Comparison of ENCODE assay signal across 9 mouse cellular contexts in genomic region chr4:34991891-34992865, GRCm38 (mm10).
DNase-seq lines count a peak whose midpoint lies in the region; ATAC-seq and TF ChIP-seq lines count a peak whose summit lies in the region.
"Had no signal": no experiment of that assay in that cellular context is flagged by ENCODE, and none has a peak within 500 bp of the region (broad histone marks: within the 10 kb centered on the region; RNA-seq: fewer than 3 reads in every experiment).

No protein-coding gene starts in this region.

- no peaks in the 10 kb centered on the region for H3K36me3 ChIP-seq in heart, embryonic 14.5 days (ENCODE audit: control insufficient read depth, insufficient read depth, low read length)
- no peaks in the 10 kb centered on the region for H3K36me3 ChIP-seq in heart, adult 2 months (ENCODE audit: control insufficient read depth, insufficient read depth, low read length)
- H3K36me3 ChIP-seq in embryonic facial prominence, embryonic 10.5 days (replicated peaks): no peaks in the 10 kb centered on the region
- no peaks in the 10 kb centered on the region for H3K36me3 ChIP-seq in hindbrain, embryonic 12.5 days
- no peaks in the 10 kb centered on the region for H3K36me3 ChIP-seq in neural tube, embryonic 12.5 days

- no peak overlapping the region for H3K9ac ChIP-seq in heart, embryonic 14.5 days (ENCODE audit: low read length)
- no peak overlapping the region for H3K9ac ChIP-seq in heart, adult 2 months (ENCODE audit: low read depth, low read length)
- H3K9ac ChIP-seq in hindbrain, embryonic 12.5 days: peak overlapping the region; percentile 32; the same call in 1 of the 2 replicates
- H3K9ac ChIP-seq in neural tube, embryonic 12.5 days: no peak overlapping the region

- 57% methylated on average over 22 of the region's 22 CpGs for WGBS in heart, embryonic 14.5 days
- WGBS in heart, adult 2 months: 78% methylated on average over 22 of the region's 22 CpGs
- WGBS in embryonic facial prominence, embryonic 10.5 days: 55% methylated on average over 22 of the region's 22 CpGs
- WGBS in hindbrain, embryonic 12.5 days: 42% methylated on average over 22 of the region's 22 CpGs
- 54% methylated on average over 22 of the region's 22 CpGs for WGBS in neural tube, embryonic 12.5 days

- no peak overlapping the region for H3K4me2 ChIP-seq in heart, embryonic 14.5 days (ENCODE audit: low read length)
- H3K4me2 ChIP-seq in hindbrain, embryonic 12.5 days (replicated peaks): peak overlapping the region; percentile 8; the same call in 1 of the 2 replicates
- no peak overlapping the region for H3K4me2 ChIP-seq in neural tube, embryonic 12.5 days (replicated peaks)

- H3K27me3 ChIP-seq in heart, embryonic 14.5 days (ENCODE audit: control insufficient read depth, insufficient read depth, low read length): 0 out of 2 replicates have a peak, but pooled peaks cover 3% of the 10 kb centered on the region
- no peaks in the 10 kb centered on the region for H3K27me3 ChIP-seq in heart, adult 2 months (ENCODE audit: control insufficient read depth, insufficient read depth, low read length)
- H3K27me3 ChIP-seq in embryonic facial prominence, embryonic 10.5 days (replicated peaks; ENCODE audit: low read depth, poor library complexity, severe bottlenecking): 0 out of 2 replicates have a peak, but pooled peaks cover 12% of the 10 kb centered on the region
- H3K27me3 ChIP-seq in hindbrain, embryonic 12.5 days: no peaks in the 10 kb centered on the region
- H3K27me3 ChIP-seq in neural tube, embryonic 12.5 days (replicated peaks): no peaks in the 10 kb centered on the region

- H3K9me3 ChIP-seq in heart, embryonic 14.5 days (ENCODE audit: control insufficient read depth, low read length): no peaks in the 10 kb centered on the region
- H3K9me3 ChIP-seq in embryonic facial prominence, embryonic 10.5 days: no peaks in the 10 kb centered on the region
- H3K9me3 ChIP-seq in hindbrain, embryonic 12.5 days (replicated peaks): no peaks in the 10 kb centered on the region
- no peaks in the 10 kb centered on the region for H3K9me3 ChIP-seq in neural tube, embryonic 12.5 days

- no peaks in the 10 kb centered on the region for H3K79me2 ChIP-seq in heart, adult 2 months (replicated peaks; ENCODE audit: control insufficient read depth, insufficient read depth, low read length)

- TF ChIP-seq EP300 in heart, adult 2 months (IDR thresholded peaks at IDR 0.05; ENCODE audit: insufficient read depth, low read depth, low read length): no peak

- no peak overlapping the region for H3K4me3 ChIP-seq in heart, embryonic 14.5 days (ENCODE audit: control insufficient read depth in 1 of 2, insufficient read depth in 1 of 2, low read depth in 1 of 2, low read length in 2 of 2)
- H3K4me3 ChIP-seq in heart, adult 2 months: no peak overlapping the region
- no peak overlapping the region for H3K4me3 ChIP-seq in embryonic facial prominence, embryonic 10.5 days
- no peak overlapping the region for H3K4me3 ChIP-seq in hindbrain, embryonic 12.5 days
- H3K4me3 ChIP-seq in neural tube, embryonic 12.5 days: no peak overlapping the region

- no peak for TF ChIP-seq POLR2A in heart, adult 2 months (IDR thresholded peaks at IDR 0.05; ENCODE audit: insufficient read depth, low read depth, low read length)

- no peak overlapping the region for H3K27ac ChIP-seq in heart, embryonic 14.5 days (replicated peaks in 1 of 2; ENCODE audit: control insufficient read depth in 1 of 2, insufficient read depth in 1 of 2, low read depth in 2 of 2, low read length in 2 of 2)
- H3K27ac ChIP-seq in heart, adult 2 months: no peak overlapping the region
- H3K27ac ChIP-seq in embryonic facial prominence, embryonic 10.5 days (replicated peaks): peak overlapping the region; percentile 83
- peak overlapping the region; percentile 80 for H3K27ac ChIP-seq in hindbrain, embryonic 12.5 days
- no peak overlapping the region for H3K27ac ChIP-seq in neural tube, embryonic 12.5 days

- no peak for TF ChIP-seq CTCF in heart, adult 2 months (IDR thresholded peaks at IDR 0.05)

- intact Hi-C loops in heart, adult 2 months (cut with DNase I): no loop called here

- DNase-seq in heart, adult 2 months: no peak
- no peak for DNase-seq in embryonic facial prominence, embryonic 10.5 days (ENCODE audit: low spot score)
- DNase-seq in gastrocnemius, postnatal 10 days: no peak
- DNase-seq in lung, postnatal 25 days (ENCODE audit: low spot score): no peak
- DNase-seq: heart, postnatal 10 days had no signal

- peaks cover 6 to 7% of the 10 kb centered on the region in 2 experiments for H3K4me1 ChIP-seq in heart, embryonic 14.5 days (ENCODE audit: control insufficient read depth in 2 of 2, insufficient read depth in 2 of 2, low read length in 2 of 2)
- H3K4me1 ChIP-seq in heart, adult 2 months (ENCODE audit: control insufficient read depth, insufficient read depth, low read length): no peaks in the 10 kb centered on the region
- peaks cover 34% of the 10 kb centered on the region for H3K4me1 ChIP-seq in embryonic facial prominence, embryonic 10.5 days
- peaks cover 33% of the 10 kb centered on the region for H3K4me1 ChIP-seq in hindbrain, embryonic 12.5 days
- H3K4me1 ChIP-seq in neural tube, embryonic 12.5 days: peaks cover 20% of the 10 kb centered on the region

- ATAC-seq in heart, embryonic 14.5 days (ENCODE audit: insufficient number of reproducible peaks, insufficient read depth, low FRiP score, low read depth): 0 out of 2 replicates have a peak, but pooled peaks have one; percentile 26
- ATAC-seq in hindbrain, embryonic 12.5 days (ENCODE audit: low FRiP score): peak; percentile 57
- peak; percentile 42; the same call in 1 of the 2 replicates for ATAC-seq in neural tube, embryonic 12.5 days (ENCODE audit: low FRiP score, low read depth)
- ATAC-seq in erythroblast, adult 5-6 weeks (replicated peaks; ENCODE audit: low FRiP score, poor library complexity, severe bottlenecking): no peak

Comparison
In these comparisons a context has a peak if more than half of its experiments do, and no peak if none do; other contexts are left out.
1. H3K27ac ChIP-seq: peak in embryonic facial prominence, embryonic 10.5 days (single experiment) and hindbrain, embryonic 12.5 days (single experiment); none in heart, embryonic 14.5 days (0 of 2), heart, adult 2 months (single experiment) and neural tube, embryonic 12.5 days (single experiment).